Mouse (Mus musculus): Measurements from ENCODE around the gene Tmem131l.

- no peak for TF ChIP-seq GATA1 (IDR thresholded peaks at IDR 0.05; ENCODE audit: low read depth, low read length)
- TF ChIP-seq CTCF (IDR thresholded peaks at IDR 0.05 in 2 of 3, conservative IDR thresholded peaks at IDR 0.05 in 1 of 3; ENCODE audit: control insufficient read depth in 1 of 3, insufficient read depth in 1 of 3, low read depth in 2 of 3, low read length in 3 of 3, poor library complexity in 1 of 3, severe bottlenecking in 1 of 3) = peak; percentile 42 to 61 (median 58)
- no peak for TF ChIP-seq EP300 (IDR thresholded peaks at IDR 0.05; ENCODE audit: low read depth in 1 of 2, low read length in 2 of 2)
- no peak for TF ChIP-seq TBP (IDR thresholded peaks at IDR 0.05; ENCODE audit: low read depth, low read length)
- no peak for TF ChIP-seq POLR2A (IDR thresholded peaks at IDR 0.05; ENCODE audit: control insufficient read depth in 1 of 2, insufficient read depth in 1 of 2, low read depth in 1 of 2, low read length in 2 of 2, poor library complexity in 1 of 2)
- TF ChIP-seq ELF1 (IDR thresholded peaks at IDR 0.05; ENCODE audit: low read depth, low read length) = no peak
- TF ChIP-seq SMC3 (IDR thresholded peaks at IDR 0.05; ENCODE audit: low read depth, low read length) = peak; percentile 65
Observed at GRCm38 (mm10) chr3:83915768-83916496, 124.0 kb downstream of the Tmem131l start.

Data from MEL (cell line).